In genomic region chr14:47396165-47396652, GRCm38 (mm10) we compare ENCODE assay signal across 9 mouse cellular contexts. TPM values are rescaled to one million over a fixed set of nuclear protein-coding genes. Genes with fewer than 3 reads are reported as not detected.
DNase-seq lines count a peak whose midpoint lies in the region; ATAC-seq and TF ChIP-seq lines count a peak whose summit lies in the region.
"Had no signal": no experiment of that assay in that cellular context is flagged by ENCODE, and none has a peak within 500 bp of the region (broad histone marks: within the 10 kb centered on the region; RNA-seq: fewer than 3 reads in every experiment).

No protein-coding gene starts in this region.

- no peak for TF ChIP-seq POLR2A in bone marrow, adult 2 months (IDR thresholded peaks at IDR 0.05; ENCODE audit: borderline replicate concordance, control insufficient read depth, low read depth, low read length)

- TF ChIP-seq CTCF in bone marrow, adult 2 months (IDR thresholded peaks at IDR 0.05; ENCODE audit: control insufficient read depth, insufficient read depth, low read length): peak; percentile 49; the same call in 1 of the 2 replicates
- TF ChIP-seq CTCF in forebrain, postnatal 0 days (IDR thresholded peaks at IDR 0.05; ENCODE audit: low read depth): peak; percentile 75

- H3K4me1 ChIP-seq in heart, embryonic 10.5 days: no peaks in the 10 kb centered on the region
- peaks cover 6% of the 10 kb centered on the region; the same call in 1 of the 2 replicates for H3K4me1 ChIP-seq in bone marrow, adult 2 months (ENCODE audit: control insufficient read depth, insufficient read depth, low read length)
- no peaks in the 10 kb centered on the region for H3K4me1 ChIP-seq in forebrain, postnatal 0 days (ENCODE audit: insufficient read depth)
- H3K4me1 ChIP-seq: liver, embryonic 13.5 days had no signal

- no peaks in the 10 kb centered on the region for H3K9me3 ChIP-seq in heart, embryonic 10.5 days
- no peaks in the 10 kb centered on the region for H3K9me3 ChIP-seq in forebrain, postnatal 0 days (ENCODE audit: low read length)
- H3K9me3 ChIP-seq: liver, embryonic 13.5 days had no signal

- H3K27me3 ChIP-seq in heart, embryonic 10.5 days (ENCODE audit: insufficient read depth, poor library complexity, severe bottlenecking): no peaks in the 10 kb centered on the region
- H3K27me3 ChIP-seq in forebrain, postnatal 0 days (ENCODE audit: insufficient read depth, low read length): no peaks in the 10 kb centered on the region
- H3K27me3 ChIP-seq: liver, embryonic 13.5 days had no signal

- 73% methylated on average over 5 of the region's 5 CpGs for WGBS in heart, embryonic 10.5 days
- WGBS in bone marrow, adult 2 months: 58% methylated on average over 5 of the region's 5 CpGs
- 62% methylated on average over 5 of the region's 5 CpGs for WGBS in forebrain, postnatal 0 days

- no peak overlapping the region for H3K4me3 ChIP-seq in heart, embryonic 10.5 days
- no peak overlapping the region for H3K4me3 ChIP-seq in bone marrow, adult 2 months (replicated peaks; ENCODE audit: control insufficient read depth, low read depth, low read length)
- H3K4me3 ChIP-seq in forebrain, postnatal 0 days (ENCODE audit: low read depth, low read length): no peak overlapping the region
- H3K4me3 ChIP-seq: liver, embryonic 13.5 days had no signal

- no peak overlapping the region for H3K4me2 ChIP-seq in forebrain, postnatal 0 days (ENCODE audit: low read depth)
- H3K4me2 ChIP-seq: liver, embryonic 13.5 days had no signal

- no peak overlapping the region for H3K27ac ChIP-seq in heart, embryonic 10.5 days
- H3K27ac ChIP-seq in bone marrow, adult 2 months (ENCODE audit: control insufficient read depth, insufficient read depth, low read depth, low read length, poor library complexity): no peak overlapping the region
- H3K27ac ChIP-seq in forebrain, postnatal 0 days (ENCODE audit: low read depth, low read length): no peak overlapping the region
- H3K27ac ChIP-seq: liver, embryonic 13.5 days had no signal

- peak; percentile 24 to 70 for DNase-seq in heart, adult 18-20 months
- DNase-seq in heart, embryonic 10.5 days (ENCODE audit: low spot score): no peak
- peak; percentile 47 to 53 for DNase-seq in B cell, adult 2 months
- DNase-seq in forebrain, postnatal 0 days: peak; percentile 67
- DNase-seq in kidney, postnatal 10 days: peak; percentile 34
- peak; percentile 87 for DNase-seq in naive thymus-derived CD4-positive, alpha-beta T cell, adult 2 months (ENCODE audit: low read depth)
- no peak for DNase-seq in adrenal gland, postnatal 4 days (ENCODE audit: low spot score in 2 of 2)
- DNase-seq: liver, embryonic 13.5 days had no signal

- H3K36me3 ChIP-seq in heart, embryonic 10.5 days: peaks cover 95% of the 10 kb centered on the region
- H3K36me3 ChIP-seq in forebrain, postnatal 0 days (ENCODE audit: insufficient read depth): no peaks in the 10 kb centered on the region

- ATAC-seq in forebrain, postnatal 0 days: peak; percentile 70

- H3K9ac ChIP-seq in forebrain, postnatal 0 days: no peak overlapping the region
- H3K9ac ChIP-seq: liver, embryonic 13.5 days had no signal

RNA-seq across cellular contexts. Expression of gene Dlgap5, which starts 22.0 kb away (rescaled TPM):
- under 1 TPM; 0.37 to 0.62 TPM for total RNA-seq in heart, adult 18-20 months (2021)
- 55.9 and 65.2 TPM in 2 replicates for polyA plus RNA-seq in heart, embryonic 10.5 days (2016; fragmentation: Nextera tagmentation; extraction: Ambion mirVana)
- polyA plus RNA-seq in bone marrow, adult 2 months (2011; ENCODE audit: insufficient read depth, insufficient read length, low replicate concordance, missing spikeins): 45.7 and 76.7 TPM in 2 replicates
- 2.3 and 9.4 TPM in 2 replicates for total RNA-seq in forebrain, postnatal 0 days (2014; rRNA removed)
- polyA plus RNA-seq in forebrain, postnatal 0 days (2015; fragmentation: Nextera tagmentation; extraction: Ambion mirVana): 2.9 and 3.3 TPM in 2 replicates
- total RNA-seq in adrenal gland, postnatal 4 days (2021): 10 to 100 TPM; 20.6 to 26.8 TPM

RNA-seq across cellular contexts. Expression of gene Lgals3, which starts 28.7 kb away (rescaled TPM):
- total RNA-seq in heart, adult 18-20 months (2021): 1 to 10 TPM; 3.3 to 7.2 TPM
- polyA plus RNA-seq in heart, embryonic 10.5 days (2016; fragmentation: Nextera tagmentation; extraction: Ambion mirVana): 1.4 and 2.2 TPM in 2 replicates
- polyA plus RNA-seq in bone marrow, adult 2 months (2011; ENCODE audit: insufficient read depth, insufficient read length, low replicate concordance, missing spikeins): 66.3 and 147 TPM in 2 replicates
- total RNA-seq in forebrain, postnatal 0 days (2014; rRNA removed): 2.1 and 3.4 TPM in 2 replicates
- polyA plus RNA-seq in forebrain, postnatal 0 days (2015; fragmentation: Nextera tagmentation; extraction: Ambion mirVana): 5.1 and 9.0 TPM in 2 replicates
- 10 to 100 TPM in 1 of 2 experiments, 1 to 10 TPM in 1; 5.9 to 11.8 TPM for total RNA-seq in adrenal gland, postnatal 4 days (2021)

RNA-seq across cellular contexts. Expression of gene Fbxo34, which starts 54.0 kb away (rescaled TPM):
- 10 to 100 TPM; 11.9 to 12.7 TPM for total RNA-seq in heart, adult 18-20 months (2021)
- 21.8 and 22.0 TPM in 2 replicates for polyA plus RNA-seq in heart, embryonic 10.5 days (2016; fragmentation: Nextera tagmentation; extraction: Ambion mirVana)
- 19.1 and 21.1 TPM in 2 replicates for polyA plus RNA-seq in bone marrow, adult 2 months (2011; ENCODE audit: insufficient read depth, insufficient read length, low replicate concordance, missing spikeins)
- 18.9 and 20.0 TPM in 2 replicates for total RNA-seq in forebrain, postnatal 0 days (2014; rRNA removed)
- 23.0 and 33.8 TPM in 2 replicates for polyA plus RNA-seq in forebrain, postnatal 0 days (2015; fragmentation: Nextera tagmentation; extraction: Ambion mirVana)
- total RNA-seq in adrenal gland, postnatal 4 days (2021): 10 to 100 TPM; 30.0 to 30.6 TPM

Comparison
In these comparisons a context has a peak if more than half of its experiments do, and no peak if none do; other contexts are left out.
1. DNase-seq: peak in heart, adult 18-20 months (2 of 2), B cell, adult 2 months (2 of 2), forebrain, postnatal 0 days (single experiment), kidney, postnatal 10 days (single experiment) and naive thymus-derived CD4-positive, alpha-beta T cell, adult 2 months (single experiment); none in heart, embryonic 10.5 days (single experiment) and adrenal gland, postnatal 4 days (0 of 2).